Mouse (Mus musculus) retina, postnatal 7 days (tissue): Measurements from ENCODE around the gene Prr5.

ENCODE experiments used
- DNase-seq: peaks from one replicate; pipeline ENCODE4 v3.0.0-alpha.2; 2012; ENCODE audit warnings: low read depth, low spot score

The Prr5 gene

GRCm38 (mm10) chr15:84668938-84669747 is at the start of gene Prr5:
TSS of gene Prr5 (plus strand) at chr15:84669620.
- no peak for DNase-seq

GRCm38 (mm10) chr15:84620028-84620427 is 49.4 kb upstream of the Prr5 start:
- DNase-seq: no peak

- DNase-seq: no peak
Observed at GRCm38 (mm10) chr15:84621722-84622428, 47.5 kb upstream of the Prr5 start.

GRCm38 (mm10) chr15:84624870-84625269 is 44.5 kb upstream of the Prr5 start:
- no peak for DNase-seq

GRCm38 (mm10) chr15:84625712-84626414 is 43.6 kb upstream of the Prr5 start:
- no peak for DNase-seq

- DNase-seq: no peak
Observed at GRCm38 (mm10) chr15:84627308-84627707, 42.1 kb upstream of the Prr5 start.

- DNase-seq: peak; percentile 72
Observed at GRCm38 (mm10) chr15:84629680-84630079, 39.7 kb upstream of the Prr5 start.

GRCm38 (mm10) chr15:84631560-84631959 is 37.9 kb upstream of the Prr5 start:
- DNase-seq: peak; percentile 76

GRCm38 (mm10) chr15:84634361-84634760 is 35.1 kb upstream of the Prr5 start:
- no peak for DNase-seq

GRCm38 (mm10) chr15:84638405-84638804 is 31.0 kb upstream of the Prr5 start:
- DNase-seq: no peak

GRCm38 (mm10) chr15:84639072-84639450 is 30.4 kb upstream of the Prr5 start:
- no peak for DNase-seq

GRCm38 (mm10) chr15:84639451-84640136 is 29.8 kb upstream of the Prr5 start:
- DNase-seq: no peak

- no peak for DNase-seq
Observed at GRCm38 (mm10) chr15:84640722-84641121, 28.7 kb upstream of the Prr5 start.

- DNase-seq: no peak
Observed at GRCm38 (mm10) chr15:84641127-84641526, 28.3 kb upstream of the Prr5 start.

GRCm38 (mm10) chr15:84641948-84642347 is 27.5 kb upstream of the Prr5 start:
- DNase-seq: no peak

- no peak for DNase-seq
Observed at GRCm38 (mm10) chr15:84643178-84643577, 26.2 kb upstream of the Prr5 start.

GRCm38 (mm10) chr15:84651481-84651880 is 17.9 kb upstream of the Prr5 start:
- DNase-seq: no peak

GRCm38 (mm10) chr15:84653151-84653550 is 16.3 kb upstream of the Prr5 start:
- no peak for DNase-seq

GRCm38 (mm10) chr15:84653979-84654966 is 15.1 kb upstream of the Prr5 start:
- DNase-seq: peak; percentile 87

- DNase-seq: no peak
Observed at GRCm38 (mm10) chr15:84654975-84655374, 14.4 kb upstream of the Prr5 start.

GRCm38 (mm10) chr15:84656689-84657088 is 12.7 kb upstream of the Prr5 start:
- no peak for DNase-seq
